Mouse (Mus musculus): ENCODE results near the gene Pagr1b. TPM values are rescaled to one million over a fixed set of nuclear protein-coding genes. Genes with fewer than 3 reads are reported as not detected.

Pagr1b gene
- polyA plus RNA-seq, 1 experiment: not detected

- Histone ChIP-seq H3K4me3 (replicated peaks) (peak overlapping the region; percentile 94), H3K36me3 (ENCODE audit: control insufficient read depth) (peaks cover 85% of the 10 kb centered on the region), H3K4me1 (ENCODE audit: control insufficient read depth) (peaks cover 80% of the 10 kb centered on the region), H3K9me3 (ENCODE audit: control insufficient read depth, low read length) (no peaks in the 10 kb centered on the region), H3K27me3 (ENCODE audit: control insufficient read depth) (peaks cover 2% of the 10 kb centered on the region; the same call in 1 of the 2 replicates)
- TF ChIP-seq TAL1 (IDR thresholded peaks at IDR 0.05; ENCODE audit: low read length) (no peak), GATA1 (IDR thresholded peaks at IDR 0.05; ENCODE audit: low read length) (no peak)
Observed at GRCm38 (mm10) chr7:127026161-127026600, 9.9 kb upstream of the Pagr1b start.

GRCm38 (mm10) chr7:127025556-127026160 lies 9.4 kb upstream of the Pagr1b start:
- TF ChIP-seq TAL1 (IDR thresholded peaks at IDR 0.05; ENCODE audit: low read length): no peak
- no peak for TF ChIP-seq GATA1 (IDR thresholded peaks at IDR 0.05; ENCODE audit: low read length)
- H3K4me3 ChIP-seq (replicated peaks): peak overlapping the region; percentile 94
- peaks cover 80% of the 10 kb centered on the region for H3K36me3 ChIP-seq (ENCODE audit: control insufficient read depth)
- peaks cover 5% of the 10 kb centered on the region for H3K27me3 ChIP-seq (ENCODE audit: control insufficient read depth)
- H3K4me1 ChIP-seq (ENCODE audit: control insufficient read depth): peaks cover 80% of the 10 kb centered on the region
- H3K9me3 ChIP-seq (ENCODE audit: control insufficient read depth, low read length): no peaks in the 10 kb centered on the region

- Histone ChIP-seq H3K27me3 (ENCODE audit: control insufficient read depth) (peaks cover 7% of the 10 kb centered on the region), H3K4me3 (replicated peaks) (peak overlapping the region; percentile 94), H3K36me3 (ENCODE audit: control insufficient read depth) (peaks cover 73% of the 10 kb centered on the region), H3K4me1 (ENCODE audit: control insufficient read depth) (peaks cover 76% of the 10 kb centered on the region), H3K9me3 (ENCODE audit: control insufficient read depth, low read length) (no peaks in the 10 kb centered on the region)
- TF ChIP-seq TAL1 (IDR thresholded peaks at IDR 0.05; ENCODE audit: low read length) (no peak), GATA1 (IDR thresholded peaks at IDR 0.05; ENCODE audit: low read length) (no peak)
Observed at GRCm38 (mm10) chr7:127024755-127025555, 8.7 kb upstream of the Pagr1b start.

GRCm38 (mm10) chr7:127023896-127024690 lies 7.8 kb upstream of the Pagr1b start:
- peaks cover 71% of the 10 kb centered on the region for H3K4me1 ChIP-seq (ENCODE audit: control insufficient read depth)
- peaks cover 7% of the 10 kb centered on the region for H3K27me3 ChIP-seq (ENCODE audit: control insufficient read depth)
- no peaks in the 10 kb centered on the region for H3K9me3 ChIP-seq (ENCODE audit: control insufficient read depth, low read length)
- TF ChIP-seq TAL1 (IDR thresholded peaks at IDR 0.05; ENCODE audit: low read length) (no peak), GATA1 (IDR thresholded peaks at IDR 0.05; ENCODE audit: low read length) (no peak)
- H3K4me3 ChIP-seq (replicated peaks): peak overlapping the region; percentile 94
- peaks cover 64% of the 10 kb centered on the region for H3K36me3 ChIP-seq (ENCODE audit: control insufficient read depth)

GRCm38 (mm10) chr7:127023272-127023691 lies 7.0 kb upstream of the Pagr1b start:
- Histone ChIP-seq H3K27me3 (ENCODE audit: control insufficient read depth) (peaks cover 7% of the 10 kb centered on the region), H3K9me3 (ENCODE audit: control insufficient read depth, low read length) (no peaks in the 10 kb centered on the region), H3K36me3 (ENCODE audit: control insufficient read depth) (peaks cover 56% of the 10 kb centered on the region), H3K4me3 (replicated peaks) (peak overlapping the region; percentile 94), H3K4me1 (ENCODE audit: control insufficient read depth) (peaks cover 63% of the 10 kb centered on the region)
- no peak for TF ChIP-seq TAL1 (IDR thresholded peaks at IDR 0.05; ENCODE audit: low read length)
- TF ChIP-seq GATA1 (IDR thresholded peaks at IDR 0.05; ENCODE audit: low read length): no peak

GRCm38 (mm10) chr7:127022528-127023271 lies 6.4 kb upstream of the Pagr1b start:
- peak overlapping the region; percentile 94 for H3K4me3 ChIP-seq (replicated peaks)
- TF ChIP-seq TAL1 (IDR thresholded peaks at IDR 0.05; ENCODE audit: low read length): no peak
- no peak for TF ChIP-seq GATA1 (IDR thresholded peaks at IDR 0.05; ENCODE audit: low read length)
- H3K4me1 ChIP-seq (ENCODE audit: control insufficient read depth): peaks cover 62% of the 10 kb centered on the region
- H3K9me3 ChIP-seq (ENCODE audit: control insufficient read depth, low read length): no peaks in the 10 kb centered on the region
- H3K27me3 ChIP-seq (ENCODE audit: control insufficient read depth): peaks cover 7% of the 10 kb centered on the region
- H3K36me3 ChIP-seq (ENCODE audit: control insufficient read depth): peaks cover 50% of the 10 kb centered on the region

GRCm38 (mm10) chr7:127021563-127022527 lies 5.6 kb upstream of the Pagr1b start:
- H3K36me3 ChIP-seq (ENCODE audit: control insufficient read depth): peaks cover 46% of the 10 kb centered on the region
- TF ChIP-seq GATA1 (IDR thresholded peaks at IDR 0.05; ENCODE audit: low read length) (no peak), TAL1 (IDR thresholded peaks at IDR 0.05; ENCODE audit: low read length) (no peak)
- H3K27me3 ChIP-seq (ENCODE audit: control insufficient read depth): peaks cover 7% of the 10 kb centered on the region
- no peaks in the 10 kb centered on the region for H3K9me3 ChIP-seq (ENCODE audit: control insufficient read depth, low read length)
- peaks cover 64% of the 10 kb centered on the region for H3K4me1 ChIP-seq (ENCODE audit: control insufficient read depth)
- peak overlapping the region; percentile 34 for H3K4me3 ChIP-seq (replicated peaks)

Measured in erythroblast, embryonic 14.5 days (primary cell).